Mouse (Mus musculus) liver, embryonic 14.5 days (tissue): Measurements from ENCODE around the gene Fzd5. TPM values are rescaled to one million over a fixed set of nuclear protein-coding genes. Genes with fewer than 3 reads are reported as not detected.

Experiments
- ATAC-seq: fragments of 200-750 bp; cut with Nextera tagmentation; 2 replicates; pipeline ENCODE4 v1.8.0; 2017; ENCODE audit warnings: moderate number of reproducible peaks, mild to moderate bottlenecking, moderate library complexity; ENCODE audit not compliant: insufficient read depth
- DNase-seq, 3 experiments: peaks; one replicate each; pipeline ENCODE4 v3.0.0-alpha.2; 2012 to 2013; ENCODE audit warnings: low read depth in 3 of 3, low spot score in 3 of 3
- H3K27ac ChIP-seq: fragments of 300-500 bp; sonication (generic); 2 replicates; pipeline ENCODE4 v1.5.1; 2014; ENCODE audit warnings: moderate library complexity, mild to moderate bottlenecking, control low read depth, inconsistent platforms
- H3K27me3 ChIP-seq: fragments of 300-500 bp; sonication (generic); 2 replicates; pipeline ENCODE4 v1.6.1; 2014; ENCODE audit warnings: mild to moderate bottlenecking, low read length, moderate library complexity; ENCODE audit not compliant: control insufficient read depth, insufficient read depth
- H3K36me3 ChIP-seq: fragments of 300-500 bp; sonication (generic); replicated peaks from 2 replicates; pipeline ENCODE4 v1.6.1; 2014; ENCODE audit warnings: low read depth; ENCODE audit not compliant: control insufficient read depth, insufficient read depth
- H3K4me1 ChIP-seq, 2 experiments: fragments of 200-500 bp in 1 of 2; fragments of 300-500 bp in 1 of 2; sonication (generic) in 1 of 2; replicated peaks; 2 replicates each; pipeline ENCODE4 v1.6.1; 2012 to 2014; ENCODE audit warnings: antibody characterized with exemption in 1 of 2, inconsistent platforms in 1 of 2, low read length in 1 of 2; ENCODE audit not compliant: control insufficient read depth in 2 of 2, insufficient read depth in 2 of 2
- H3K4me2 ChIP-seq: fragments of 300-500 bp; sonication (generic); 2 replicates; pipeline ENCODE4 v1.6.1; 2014; ENCODE audit warnings: low read depth, mild to moderate bottlenecking, control low read depth, moderate library complexity
- H3K4me3 ChIP-seq, 2 experiments: fragments of 200-500 bp in 1 of 2; fragments of 300-500 bp in 1 of 2; sonication (generic) in 1 of 2; 2 replicates each; pipeline ENCODE4 v1.5.1; 2012 to 2014; ENCODE audit warnings: low read depth in 2 of 2, low read length in 2 of 2, mild to moderate bottlenecking in 2 of 2, control low read depth in 1 of 2, inconsistent platforms in 1 of 2, moderate library complexity in 1 of 2; ENCODE audit not compliant: insufficient read depth in 1 of 2
- H3K9ac ChIP-seq: fragments of 300-500 bp; sonication (generic); replicated peaks from 2 replicates; pipeline ENCODE4 v1.6.1; 2014; ENCODE audit warnings: mild to moderate bottlenecking, control low read depth, moderate library complexity
- H3K9me3 ChIP-seq: fragments of 300-500 bp; sonication (generic); 2 replicates; pipeline ENCODE4 v1.6.1; 2016; ENCODE audit warnings: low read length, mixed read lengths; ENCODE audit not compliant: control insufficient read depth
- CTCF ChIP-seq: IDR thresholded peaks from 2 replicates; pipeline ENCODE4 v1.5.1; 2016; ENCODE audit warnings: antibody characterized with exemption, low read depth, control low read depth
- EP300 ChIP-seq: IDR thresholded peaks from 2 replicates; pipeline ENCODE4 v1.6.1; 2016; ENCODE audit warnings: antibody characterized with exemption, low read depth
- WGBS: fragments of 180-500 bp; shearing (Covaris S2); extraction: QIAGEN DNeasy Blood & Tissue Kit; methylation state at CpG from one replicate; pipeline ENCODE4 v1.1.7; 2014; ENCODE audit not compliant: insufficient replicate concordance; 5-methylcytosine and 5-hydroxymethylcytosine counted together
- polyA plus RNA-seq, 2 experiments: library from polyadenylated mRNA; depleted of rRNA in 1 of 2; stranded (reverse) in 1 of 2; unstranded in 1 of 2; fragments of >200 nt; fragmentation: Nextera tagmentation in 1 of 2; extraction: Ambion mirVana in 1 of 2; gene quantifications; 2 replicates each; pipeline versions ENCODE4 v1.2.1 to v1.2.3; 2012 to 2014

Gene Fzd5
- polyA plus RNA-seq, 2 experiments: 2.6 to 3.4 TPM

- Histone ChIP-seq H3K4me3 (peak overlapping the region; percentile 67 to 95), H3K4me2 (peak overlapping the region; percentile 95), H3K9ac (peak overlapping the region; percentile 74), H3K4me1 (peaks cover 25 to 28% of the 10 kb centered on the region in 2 experiments), H3K9me3 (no peaks in the 10 kb centered on the region), H3K27me3 (peaks cover 2% of the 10 kb centered on the region; the same call in 1 of the 2 replicates), H3K27ac (peak overlapping the region; percentile 56), H3K36me3 (peaks cover 15% of the 10 kb centered on the region)
- ATAC-seq: no peak
- TF ChIP-seq CTCF (peak; percentile 28; the same call in 1 of the 2 replicates), EP300 (no peak)
- under 1% methylated on average over 14 of the region's 14 CpGs for WGBS
- peak in 2 of 3 experiments; percentile 47 to 66 for DNase-seq
Measured at GRCm38 (mm10) chr1:64738661-64739082, 1.1 kb upstream of the Fzd5 start.

DNA sequence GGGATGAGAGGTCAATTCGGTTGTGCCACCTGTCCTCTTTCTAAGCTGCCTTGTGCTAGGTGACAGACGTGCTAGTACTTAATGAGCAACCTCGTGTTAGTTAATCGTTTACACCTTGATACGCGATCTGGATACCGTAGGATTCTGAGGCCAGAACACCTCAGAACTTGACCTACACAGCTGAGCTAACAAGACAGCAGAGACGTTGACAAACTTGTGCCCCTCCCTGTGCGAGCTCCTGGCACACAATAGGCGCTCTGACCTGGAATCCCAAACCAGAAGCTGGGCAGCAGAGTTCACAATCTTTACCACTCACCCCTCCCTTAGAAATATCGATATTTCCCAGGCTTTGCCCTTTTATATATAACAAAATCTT, 617 bp upstream of the Fzd5 start:
- Histone ChIP-seq H3K4me3 (peak overlapping the region; percentile 67 to 95), H3K27ac (peak overlapping the region; percentile 56)

DNA sequence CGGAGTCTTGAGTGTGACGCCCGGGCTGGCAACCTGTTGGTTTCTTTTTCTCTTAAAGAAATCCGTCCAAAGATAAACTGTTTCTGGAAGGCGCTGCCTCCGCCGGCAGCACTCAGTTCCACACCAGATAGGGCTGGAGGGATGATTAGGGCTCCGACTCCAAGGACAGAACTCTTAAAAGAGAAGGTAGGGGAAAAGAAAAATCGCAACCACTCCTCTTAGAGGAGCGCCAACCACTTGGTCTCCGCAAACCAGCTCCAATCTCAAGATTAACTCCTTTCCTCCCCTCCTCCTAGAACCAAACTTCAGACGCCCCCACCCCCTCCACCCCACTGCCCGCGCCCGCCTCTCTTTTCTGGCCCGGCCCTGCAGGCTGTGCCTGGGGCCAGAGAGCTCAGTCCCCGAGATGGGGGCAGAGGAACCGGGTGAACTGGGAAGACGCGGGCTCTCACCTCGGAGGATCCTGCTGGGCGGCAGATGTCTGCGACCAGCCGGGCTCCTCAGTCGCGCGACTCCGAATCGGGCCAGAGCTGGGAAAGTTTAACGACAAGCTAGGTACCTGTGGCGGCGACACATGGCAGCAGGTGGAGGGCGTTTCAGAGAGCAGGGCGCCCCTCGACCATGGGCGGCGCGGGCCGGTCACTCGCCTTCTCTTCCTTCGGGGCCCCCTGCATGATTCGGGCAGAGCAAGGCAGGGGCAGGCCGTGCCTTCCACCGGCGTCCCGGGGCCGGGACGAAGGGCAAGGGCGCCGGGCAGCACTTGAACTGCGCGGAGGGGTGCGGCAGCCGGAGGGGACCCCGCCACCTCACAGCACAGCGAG, 660 bp downstream of the Fzd5 start:
- no peak for ATAC-seq
- under 1% methylated on average over 55 of the region's 56 CpGs for WGBS
- Histone ChIP-seq H3K9ac (peak overlapping the region; percentile 89), H3K27ac (peak overlapping the region; percentile 69), H3K4me3 (peak overlapping the region; percentile 69 to 95), H3K36me3 (peaks cover 18% of the 10 kb centered on the region), H3K4me1 (peaks cover 38 to 44% of the 10 kb centered on the region in 2 experiments), H3K9me3 (no peaks in the 10 kb centered on the region), H3K27me3 (peaks cover 2% of the 10 kb centered on the region; the same call in 1 of the 2 replicates), H3K4me2 (peak overlapping the region; percentile 95)
- TF ChIP-seq EP300 (no peak), CTCF (no peak)
- peak in 1 of 3 experiments; percentile 38 for DNase-seq

More for the DNA sequence above, 617 bp upstream of the Fzd5 start:
- Histone ChIP-seq H3K4me1 (peaks cover 27 to 32% of the 10 kb centered on the region in 2 experiments), H3K9me3 (no peaks in the 10 kb centered on the region), H3K36me3 (peaks cover 15% of the 10 kb centered on the region), H3K27me3 (peaks cover 2% of the 10 kb centered on the region; the same call in 1 of the 2 replicates), H3K4me2 (peak overlapping the region; percentile 95), H3K9ac (peak overlapping the region; percentile 74)
- peak; percentile 37 for ATAC-seq
- DNase-seq: peak in 2 of 3 experiments; percentile 30 to 52
- TF ChIP-seq EP300: no peak
- no peak for TF ChIP-seq CTCF
- under 1% methylated on average over 11 of the region's 11 CpGs for WGBS

DNA sequence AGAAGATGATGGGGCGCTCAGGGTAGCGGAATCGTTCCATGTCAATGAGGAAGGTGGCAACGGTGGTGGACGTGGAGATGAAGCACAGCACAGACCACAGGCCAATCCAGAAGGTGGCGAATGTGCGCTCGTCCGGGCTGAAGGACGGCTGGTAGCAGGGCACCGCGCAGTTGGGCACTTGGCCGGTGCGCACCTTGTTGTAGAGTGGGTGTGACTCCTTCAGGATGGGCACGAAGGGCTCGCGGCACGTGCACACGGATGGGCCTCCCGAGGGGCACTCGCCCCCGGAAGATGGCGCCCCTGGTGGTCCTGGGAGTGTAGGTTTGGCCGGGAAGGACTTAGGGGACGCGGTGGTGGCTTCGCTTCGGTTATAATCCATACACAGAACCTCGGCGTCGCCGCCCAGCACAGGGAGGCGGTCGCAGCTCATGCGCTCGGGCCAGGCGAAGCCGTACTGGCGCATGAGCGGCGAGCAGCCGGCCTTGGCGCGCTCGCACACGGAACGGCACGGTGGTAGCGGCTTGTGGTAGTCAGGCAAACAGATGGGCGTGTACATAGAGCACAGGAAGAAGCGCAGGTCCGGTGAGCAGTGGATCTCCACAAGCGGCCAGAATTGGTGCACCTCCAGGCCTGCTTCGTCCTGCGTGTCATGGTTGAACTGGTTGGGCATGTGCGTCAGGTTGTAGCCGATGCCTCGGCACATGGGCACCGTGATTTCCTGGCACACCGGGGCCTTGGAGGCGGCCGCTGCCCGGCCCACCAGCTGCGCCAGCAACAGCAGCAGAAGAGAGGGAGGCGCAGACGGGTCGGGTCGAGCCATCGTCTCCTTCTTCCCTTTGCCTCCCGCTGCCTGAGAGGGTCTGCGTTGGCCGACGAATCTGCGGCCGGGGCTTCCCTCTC, 1.5 kb downstream of the Fzd5 start:
- H3K9me3 ChIP-seq: no peaks in the 10 kb centered on the region
- H3K27me3 ChIP-seq: peaks cover 2% of the 10 kb centered on the region; the same call in 1 of the 2 replicates
- WGBS: 11% methylated on average over 75 of the region's 75 CpGs
- H3K27ac ChIP-seq: peak overlapping the region; percentile 69
- H3K4me2 ChIP-seq: peak overlapping the region; percentile 95
- no peak for ATAC-seq
- DNase-seq: peak in 2 of 3 experiments; percentile 39 to 53
- H3K36me3 ChIP-seq: peaks cover 25% of the 10 kb centered on the region
- no peak for TF ChIP-seq EP300
- peak; percentile 55 for TF ChIP-seq CTCF
- peak overlapping the region; percentile 69 to 95 for H3K4me3 ChIP-seq
- peaks cover 45 to 51% of the 10 kb centered on the region in 2 experiments for H3K4me1 ChIP-seq
- H3K9ac ChIP-seq: peak overlapping the region; percentile 89
